Mouse (Mus musculus): ENCODE data around the gene Olfr172. TPM values are rescaled to one million over a fixed set of nuclear protein-coding genes. Genes with fewer than 3 reads are reported as not detected.

Olfr172 gene
- polyA plus RNA-seq (2014; fragmentation: Nextera tagmentation; extraction: Ambion mirVana): not detected in 2 replicates

- Histone ChIP-seq H3K27ac (replicated peaks; ENCODE audit: low read depth, low read length) (no peak within 1 kb of the TSS), H3K9me3 (ENCODE audit: control insufficient read depth, low read length) (peaks cover 2% of the 10 kb centered on the region; the same call in 1 of the 2 replicates), H3K36me3 (ENCODE audit: control insufficient read depth, insufficient read depth, low read length) (no peaks in the 10 kb centered on the region), H3K27me3 (ENCODE audit: control insufficient read depth, insufficient read depth, low read length) (no peaks in the 10 kb centered on the region), H3K4me2 (ENCODE audit: low read length) (no peak within 1 kb of the TSS), H3K9ac (replicated peaks; ENCODE audit: low read length) (no peak within 1 kb of the TSS), H3K4me1 (ENCODE audit: control insufficient read depth, insufficient read depth, low read length) (no peaks in the 10 kb centered on the region), H3K4me3 (replicated peaks; ENCODE audit: low read depth, low read length) (no peak within 1 kb of the TSS)
- ATAC-seq (ENCODE audit: low FRiP score, low TSS enrichment) (no peak), DNase-seq (no peak)
- WGBS: 66% methylated on average over 1 of the region's 1 CpGs
These were observed at the start of gene Olfr172 for GRCm38 (mm10) chr16:58763076-58763475. Olfr172 (minus strand) TSS chr16:58763176.

GRCm38 (mm10) chr16:58800168-58800567 lies 37.2 kb upstream of the Olfr172 start, which contains the start of gene Olfr173:
Olfr173 (minus strand) TSS chr16:58800268.
- WGBS: 84% methylated on average over 2 of the region's 2 CpGs
- Histone ChIP-seq H3K4me3 (replicated peaks; ENCODE audit: low read depth, low read length) (no peak within 1 kb of the TSS), H3K4me2 (ENCODE audit: low read length) (no peak within 1 kb of the TSS), H3K27me3 (ENCODE audit: control insufficient read depth, insufficient read depth, low read length) (no peaks in the 10 kb centered on the region), H3K27ac (replicated peaks; ENCODE audit: low read depth, low read length) (no peak within 1 kb of the TSS), H3K9me3 (ENCODE audit: control insufficient read depth, low read length) (no peaks in the 10 kb centered on the region), H3K4me1 (ENCODE audit: control insufficient read depth, insufficient read depth, low read length) (no peaks in the 10 kb centered on the region), H3K36me3 (ENCODE audit: control insufficient read depth, insufficient read depth, low read length) (no peaks in the 10 kb centered on the region), H3K9ac (replicated peaks; ENCODE audit: low read length) (no peak within 1 kb of the TSS)
- no peak for DNase-seq
- no peak for ATAC-seq (ENCODE audit: low FRiP score, low TSS enrichment)

GRCm38 (mm10) chr16:58756191-58756590 lies 6.8 kb downstream of the Olfr172 start:
- Histone ChIP-seq H3K4me2 (ENCODE audit: low read length) (no peak overlapping the region), H3K4me1 (ENCODE audit: control insufficient read depth, insufficient read depth, low read length) (no peaks in the 10 kb centered on the region), H3K27ac (replicated peaks; ENCODE audit: low read depth, low read length) (no peak overlapping the region), H3K9me3 (ENCODE audit: control insufficient read depth, low read length) (no peaks in the 10 kb centered on the region), H3K36me3 (ENCODE audit: control insufficient read depth, insufficient read depth, low read length) (no peaks in the 10 kb centered on the region), H3K27me3 (ENCODE audit: control insufficient read depth, insufficient read depth, low read length) (no peaks in the 10 kb centered on the region), H3K4me3 (replicated peaks; ENCODE audit: low read depth, low read length) (no peak overlapping the region), H3K9ac (replicated peaks; ENCODE audit: low read length) (no peak overlapping the region)
- DNase-seq (no peak), ATAC-seq (ENCODE audit: low FRiP score, low TSS enrichment) (no peak)

- no peak overlapping the region for H3K27ac ChIP-seq (replicated peaks; ENCODE audit: low read depth, low read length)
- WGBS: 31% methylated on average over 1 of the region's 1 CpGs
- H3K9me3 ChIP-seq (ENCODE audit: control insufficient read depth, low read length): no peaks in the 10 kb centered on the region
- no peak overlapping the region for H3K9ac ChIP-seq (replicated peaks; ENCODE audit: low read length)
- H3K4me1 ChIP-seq (ENCODE audit: control insufficient read depth, insufficient read depth, low read length): no peaks in the 10 kb centered on the region
- DNase-seq (peak; percentile 8), ATAC-seq (ENCODE audit: low FRiP score, low TSS enrichment) (no peak; the same call in 1 of the 2 replicates)
- H3K4me3 ChIP-seq (replicated peaks; ENCODE audit: low read depth, low read length): no peak overlapping the region
- no peaks in the 10 kb centered on the region for H3K27me3 ChIP-seq (ENCODE audit: control insufficient read depth, insufficient read depth, low read length)
- no peaks in the 10 kb centered on the region for H3K36me3 ChIP-seq (ENCODE audit: control insufficient read depth, insufficient read depth, low read length)
- H3K4me2 ChIP-seq (ENCODE audit: low read length): no peak overlapping the region
These were observed 11.7 kb downstream of the Olfr172 start for GRCm38 (mm10) chr16:58751314-58751713.

GRCm38 (mm10) chr16:58746715-58747114 lies 16.3 kb downstream of the Olfr172 start:
- Histone ChIP-seq H3K36me3 (ENCODE audit: control insufficient read depth, insufficient read depth, low read length) (no peaks in the 10 kb centered on the region), H3K4me2 (ENCODE audit: low read length) (no peak overlapping the region), H3K9ac (replicated peaks; ENCODE audit: low read length) (no peak overlapping the region), H3K4me3 (replicated peaks; ENCODE audit: low read depth, low read length) (no peak overlapping the region), H3K27me3 (ENCODE audit: control insufficient read depth, insufficient read depth, low read length) (no peaks in the 10 kb centered on the region), H3K4me1 (ENCODE audit: control insufficient read depth, insufficient read depth, low read length) (no peaks in the 10 kb centered on the region), H3K27ac (replicated peaks; ENCODE audit: low read depth, low read length) (no peak overlapping the region), H3K9me3 (ENCODE audit: control insufficient read depth, low read length) (no peaks in the 10 kb centered on the region)
- WGBS: 74% methylated on average over 4 of the region's 4 CpGs
- DNase-seq (no peak), ATAC-seq (ENCODE audit: low FRiP score, low TSS enrichment) (no peak)

GRCm38 (mm10) chr16:58740751-58741150 lies 22.2 kb downstream of the Olfr172 start:
- WGBS: 90% methylated on average over 5 of the region's 5 CpGs
- ATAC-seq (ENCODE audit: low FRiP score, low TSS enrichment): no peak
- no peaks in the 10 kb centered on the region for H3K4me1 ChIP-seq (ENCODE audit: control insufficient read depth, insufficient read depth, low read length)

GRCm38 (mm10) chr16:58738800-58739199 lies 24.2 kb downstream of the Olfr172 start:
- no peak overlapping the region for H3K4me3 ChIP-seq (replicated peaks; ENCODE audit: low read depth, low read length)
- 94% methylated on average over 1 of the region's 1 CpGs for WGBS
- no peak for DNase-seq

More at GRCm38 (mm10) chr16:58740751-58741150, 22.2 kb downstream of the Olfr172 start:
- H3K27ac ChIP-seq (replicated peaks; ENCODE audit: low read depth, low read length): no peak overlapping the region
- H3K36me3 ChIP-seq (ENCODE audit: control insufficient read depth, insufficient read depth, low read length): no peaks in the 10 kb centered on the region
- H3K4me3 ChIP-seq (replicated peaks; ENCODE audit: low read depth, low read length): no peak overlapping the region
- H3K4me2 ChIP-seq (ENCODE audit: low read length): no peak overlapping the region
- H3K9me3 ChIP-seq (ENCODE audit: control insufficient read depth, low read length): no peaks in the 10 kb centered on the region
- H3K9ac ChIP-seq (replicated peaks; ENCODE audit: low read length): no peak overlapping the region
- DNase-seq: no peak
- H3K27me3 ChIP-seq (ENCODE audit: control insufficient read depth, insufficient read depth, low read length): no peaks in the 10 kb centered on the region

GRCm38 (mm10) chr16:58738205-58738604 lies 24.8 kb downstream of the Olfr172 start:
- no peak for ATAC-seq (ENCODE audit: low FRiP score, low TSS enrichment)
- Histone ChIP-seq H3K27ac (replicated peaks; ENCODE audit: low read depth, low read length) (no peak overlapping the region), H3K9me3 (ENCODE audit: control insufficient read depth, low read length) (no peaks in the 10 kb centered on the region), H3K36me3 (ENCODE audit: control insufficient read depth, insufficient read depth, low read length) (peaks cover 11% of the 10 kb centered on the region), H3K4me3 (replicated peaks; ENCODE audit: low read depth, low read length) (no peak overlapping the region), H3K27me3 (ENCODE audit: control insufficient read depth, insufficient read depth, low read length) (no peaks in the 10 kb centered on the region), H3K4me1 (ENCODE audit: control insufficient read depth, insufficient read depth, low read length) (no peaks in the 10 kb centered on the region), H3K9ac (replicated peaks; ENCODE audit: low read length) (no peak overlapping the region), H3K4me2 (ENCODE audit: low read length) (no peak overlapping the region)
- WGBS: 81% methylated on average over 4 of the region's 4 CpGs
- no peak for DNase-seq

More at GRCm38 (mm10) chr16:58738800-58739199, 24.2 kb downstream of the Olfr172 start:
- Histone ChIP-seq H3K4me2 (ENCODE audit: low read length) (no peak overlapping the region), H3K27me3 (ENCODE audit: control insufficient read depth, insufficient read depth, low read length) (no peaks in the 10 kb centered on the region), H3K4me1 (ENCODE audit: control insufficient read depth, insufficient read depth, low read length) (no peaks in the 10 kb centered on the region), H3K9me3 (ENCODE audit: control insufficient read depth, low read length) (no peaks in the 10 kb centered on the region), H3K27ac (replicated peaks; ENCODE audit: low read depth, low read length) (no peak overlapping the region), H3K36me3 (ENCODE audit: control insufficient read depth, insufficient read depth, low read length) (peaks cover 6% of the 10 kb centered on the region), H3K9ac (replicated peaks; ENCODE audit: low read length) (no peak overlapping the region)
- no peak for ATAC-seq (ENCODE audit: low FRiP score, low TSS enrichment)

- peak overlapping the region; percentile 80 for H3K9ac ChIP-seq (replicated peaks; ENCODE audit: low read length)
- DNase-seq (peak; percentile 59), ATAC-seq (ENCODE audit: low FRiP score, low TSS enrichment) (peak; percentile 92)
- no peaks in the 10 kb centered on the region for H3K9me3 ChIP-seq (ENCODE audit: control insufficient read depth, low read length)
- H3K4me3 ChIP-seq (replicated peaks; ENCODE audit: low read depth, low read length): peak overlapping the region; percentile 81
- H3K36me3 ChIP-seq (ENCODE audit: control insufficient read depth, insufficient read depth, low read length): peaks cover 31% of the 10 kb centered on the region
- H3K27me3 ChIP-seq (ENCODE audit: control insufficient read depth, insufficient read depth, low read length): no peaks in the 10 kb centered on the region
- peaks cover 6% of the 10 kb centered on the region; the same call in 1 of the 2 replicates for H3K4me1 ChIP-seq (ENCODE audit: control insufficient read depth, insufficient read depth, low read length)
- peak overlapping the region; percentile 71 for H3K4me2 ChIP-seq (ENCODE audit: low read length)
- peak overlapping the region; percentile 86 for H3K27ac ChIP-seq (replicated peaks; ENCODE audit: low read depth, low read length)
- WGBS: under 1% methylated on average over 30 of the region's 31 CpGs
These were observed 34.8 kb downstream of the Olfr172 start for GRCm38 (mm10) chr16:58728176-58728671.
